Mouse (Mus musculus): ENCODE measurements at regions not wholly inside any gene's neighbourhood (a gene's known extent, or its start where the extent isn't known, plus 50 kb on each side); places are given as distances from the start of the nearest gene placed in this dataset.

- Histone ChIP-seq H3K9ac (ENCODE audit: low read depth, low read length) (no peak overlapping the region), H3K4me3 (ENCODE audit: low read depth, low read length) (no peak overlapping the region), H3K4me2 (ENCODE audit: low read length) (no peak overlapping the region), H3K36me3 (ENCODE audit: control insufficient read depth, insufficient read depth, low read length) (no peaks in the 10 kb centered on the region), H3K27ac (ENCODE audit: low read length) (no peak overlapping the region), H3K27me3 (ENCODE audit: control insufficient read depth, insufficient read depth, low read depth, low read length) (no peaks in the 10 kb centered on the region), H3K9me3 (replicated peaks; ENCODE audit: control insufficient read depth, low read length, poor library complexity, severe bottlenecking) (no peaks in the 10 kb centered on the region), H3K4me1 (ENCODE audit: control insufficient read depth, insufficient read depth, low read length) (no peaks in the 10 kb centered on the region)
- ATAC-seq = no peak
Measured at GRCm38 (mm10) chr4:93935692-93936091, 600.4 kb upstream of the Tusc1 start.

- WGBS = 96% methylated on average over 7 of the region's 7 CpGs
Measured at GRCm38 (mm10) chr4:93927117-93927516, 591.8 kb upstream of the Tusc1 start.

DNA sequence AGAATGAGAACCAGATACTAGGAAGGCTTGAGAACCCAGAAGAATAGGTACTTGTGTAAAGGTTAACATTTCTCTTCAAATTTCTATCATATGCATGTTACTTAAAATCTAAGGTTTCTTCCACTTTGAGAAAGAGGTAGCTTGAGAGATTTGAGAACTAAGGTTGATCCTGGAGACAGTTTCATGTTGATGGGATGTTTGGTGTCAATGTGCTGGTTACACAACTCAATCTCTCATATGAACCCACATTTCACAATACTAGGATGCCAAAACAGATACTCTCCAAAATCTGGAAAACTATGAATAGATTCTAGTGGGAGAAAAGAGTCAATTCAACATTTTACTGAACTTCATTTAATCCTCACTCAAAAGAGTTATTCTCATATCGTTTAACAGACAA is 589.1 kb upstream of the Tusc1 start:
- Histone ChIP-seq H3K4me1 (ENCODE audit: control insufficient read depth, insufficient read depth, low read length) (no peaks in the 10 kb centered on the region), H3K4me2 (ENCODE audit: low read length) (no peak overlapping the region), H3K27ac (ENCODE audit: low read length) (no peak overlapping the region), H3K36me3 (ENCODE audit: control insufficient read depth, insufficient read depth, low read length) (no peaks in the 10 kb centered on the region), H3K9me3 (replicated peaks; ENCODE audit: control insufficient read depth, low read length, poor library complexity, severe bottlenecking) (no peaks in the 10 kb centered on the region), H3K4me3 (ENCODE audit: low read depth, low read length) (no peak overlapping the region), H3K9ac (ENCODE audit: low read depth, low read length) (no peak overlapping the region), H3K27me3 (ENCODE audit: control insufficient read depth, insufficient read depth, low read depth, low read length) (no peaks in the 10 kb centered on the region)
- ATAC-seq = no peak
- 94% methylated on average over 1 of the region's 1 CpGs for WGBS

More at GRCm38 (mm10) chr4:93927117-93927516, 591.8 kb upstream of the Tusc1 start:
- ATAC-seq = no peak
- no peaks in the 10 kb centered on the region for H3K4me1 ChIP-seq (ENCODE audit: control insufficient read depth, insufficient read depth, low read length)
- H3K27me3 ChIP-seq (ENCODE audit: control insufficient read depth, insufficient read depth, low read depth, low read length) = no peaks in the 10 kb centered on the region
- H3K27ac ChIP-seq (ENCODE audit: low read length) = no peak overlapping the region
- no peaks in the 10 kb centered on the region for H3K9me3 ChIP-seq (replicated peaks; ENCODE audit: control insufficient read depth, low read length, poor library complexity, severe bottlenecking)
- H3K9ac ChIP-seq (ENCODE audit: low read depth, low read length) = no peak overlapping the region
- no peak overlapping the region for H3K4me3 ChIP-seq (ENCODE audit: low read depth, low read length)
- no peaks in the 10 kb centered on the region for H3K36me3 ChIP-seq (ENCODE audit: control insufficient read depth, insufficient read depth, low read length)
- no peak overlapping the region for H3K4me2 ChIP-seq (ENCODE audit: low read length)

DNA sequence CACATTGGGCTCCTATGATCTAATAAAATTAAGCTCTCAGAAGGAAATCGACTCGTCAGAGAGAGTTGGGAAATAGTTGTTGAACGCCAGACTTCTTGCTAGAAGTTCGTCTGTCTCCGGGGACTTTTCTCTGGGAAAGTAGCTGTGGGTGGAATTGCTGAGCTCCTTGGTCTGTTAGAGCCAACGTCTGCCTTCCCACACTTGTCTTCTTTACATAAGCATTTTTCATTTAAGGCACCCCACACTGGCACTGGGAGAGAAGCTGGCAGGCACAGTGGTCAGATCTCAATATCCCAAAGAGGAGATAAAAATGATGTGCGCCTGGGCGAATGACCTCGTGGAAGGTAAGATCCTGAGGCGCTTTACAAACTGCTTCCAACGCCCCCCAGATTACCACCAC is 551.3 kb upstream of the Tusc1 start:
- H3K4me1 ChIP-seq (ENCODE audit: control insufficient read depth, insufficient read depth, low read length) = no peaks in the 10 kb centered on the region
- H3K9me3 ChIP-seq (replicated peaks; ENCODE audit: control insufficient read depth, low read length, poor library complexity, severe bottlenecking) = no peaks in the 10 kb centered on the region
- H3K9ac ChIP-seq (ENCODE audit: low read depth, low read length) = no peak overlapping the region
- no peak for ATAC-seq
- WGBS = 90% methylated on average over 11 of the region's 11 CpGs
- no peaks in the 10 kb centered on the region for H3K36me3 ChIP-seq (ENCODE audit: control insufficient read depth, insufficient read depth, low read length)
- no peak overlapping the region for H3K27ac ChIP-seq (ENCODE audit: low read length)
- no peaks in the 10 kb centered on the region for H3K27me3 ChIP-seq (ENCODE audit: control insufficient read depth, insufficient read depth, low read depth, low read length)
- H3K4me3 ChIP-seq (ENCODE audit: low read depth, low read length) = no peak overlapping the region
- no peak overlapping the region for H3K4me2 ChIP-seq (ENCODE audit: low read length)

GRCm38 (mm10) chr4:93881318-93881717 is 546.0 kb upstream of the Tusc1 start:
- no peaks in the 10 kb centered on the region for H3K36me3 ChIP-seq (ENCODE audit: control insufficient read depth, insufficient read depth, low read length)
- ATAC-seq = no peak
- H3K4me3 ChIP-seq (ENCODE audit: low read depth, low read length) = no peak overlapping the region
- H3K4me2 ChIP-seq (ENCODE audit: low read length) = no peak overlapping the region
- no peaks in the 10 kb centered on the region for H3K27me3 ChIP-seq (ENCODE audit: control insufficient read depth, insufficient read depth, low read depth, low read length)
- peaks cover 5% of the 10 kb centered on the region; the same call in 1 of the 2 replicates for H3K4me1 ChIP-seq (ENCODE audit: control insufficient read depth, insufficient read depth, low read length)
- WGBS = 82% methylated on average over 3 of the region's 3 CpGs
- H3K9me3 ChIP-seq (replicated peaks; ENCODE audit: control insufficient read depth, low read length, poor library complexity, severe bottlenecking) = no peaks in the 10 kb centered on the region
- H3K27ac ChIP-seq (ENCODE audit: low read length) = no peak overlapping the region
- no peak overlapping the region for H3K9ac ChIP-seq (ENCODE audit: low read depth, low read length)

DNA sequence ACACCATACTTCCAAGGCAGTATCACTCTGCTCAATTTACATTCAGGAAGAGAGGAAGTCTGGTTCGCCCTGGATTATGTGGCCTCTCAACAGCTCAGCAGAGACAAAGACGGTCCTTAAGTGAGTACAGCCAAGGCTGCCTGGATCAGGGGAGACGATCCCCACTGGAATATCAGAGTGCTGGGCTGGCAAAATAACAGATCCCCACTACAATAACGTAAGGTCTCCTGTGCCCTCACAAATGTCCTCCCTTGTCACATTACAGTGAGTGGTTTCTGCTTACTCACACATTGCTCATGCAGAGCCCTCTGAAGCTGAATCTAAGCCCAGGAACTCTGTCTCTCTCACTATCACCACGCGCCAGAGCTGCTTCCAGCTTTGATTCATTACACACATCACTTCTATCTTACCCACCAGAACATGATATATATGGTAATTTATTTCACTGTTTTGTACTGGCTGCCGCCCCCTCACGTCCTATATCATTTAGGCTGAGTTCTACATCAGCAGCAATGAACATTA is 544.1 kb upstream of the Tusc1 start:
- Histone ChIP-seq H3K4me3 (ENCODE audit: low read depth, low read length) (no peak overlapping the region), H3K4me1 (ENCODE audit: control insufficient read depth, insufficient read depth, low read length) (peaks cover 5% of the 10 kb centered on the region; the same call in 1 of the 2 replicates), H3K9me3 (replicated peaks; ENCODE audit: control insufficient read depth, low read length, poor library complexity, severe bottlenecking) (no peaks in the 10 kb centered on the region), H3K4me2 (ENCODE audit: low read length) (no peak overlapping the region), H3K36me3 (ENCODE audit: control insufficient read depth, insufficient read depth, low read length) (no peaks in the 10 kb centered on the region), H3K9ac (ENCODE audit: low read depth, low read length) (peak overlapping the region; percentile 7; the same call in 1 of the 2 replicates), H3K27ac (ENCODE audit: low read length) (0 out of 2 replicates have a peak overlapping the region, but pooled peaks have one; percentile 8), H3K27me3 (ENCODE audit: control insufficient read depth, insufficient read depth, low read depth, low read length) (no peaks in the 10 kb centered on the region)
- WGBS = 52% methylated on average over 8 of the region's 8 CpGs
- ATAC-seq = peak; percentile 90

DNA sequence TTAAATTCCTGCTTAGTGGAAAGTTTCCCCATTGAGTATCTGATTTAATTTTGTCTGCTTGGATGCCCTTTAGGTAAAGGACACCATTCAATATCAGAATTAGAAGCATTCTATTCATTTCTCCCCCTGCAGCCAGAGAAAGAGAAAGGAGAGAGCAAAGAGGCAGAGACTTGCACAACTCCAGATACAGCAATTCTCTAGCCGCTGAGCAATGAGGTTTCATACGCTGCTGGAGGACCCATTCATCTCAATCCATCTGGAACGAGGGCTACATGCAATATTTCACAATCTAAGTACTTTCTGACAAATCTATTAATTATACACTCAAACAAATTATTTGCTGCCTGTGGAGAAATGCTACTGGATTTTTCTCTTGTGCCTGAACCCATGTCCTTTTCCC is 538.0 kb upstream of the Tusc1 start:
- WGBS = 23% methylated on average over 3 of the region's 3 CpGs
- H3K4me1 ChIP-seq (ENCODE audit: control insufficient read depth, insufficient read depth, low read length) = no peaks in the 10 kb centered on the region
- no peak for ATAC-seq
- no peak overlapping the region for H3K4me3 ChIP-seq (ENCODE audit: low read depth, low read length)
- H3K27ac ChIP-seq (ENCODE audit: low read length) = no peak overlapping the region
- no peaks in the 10 kb centered on the region for H3K36me3 ChIP-seq (ENCODE audit: control insufficient read depth, insufficient read depth, low read length)
- H3K27me3 ChIP-seq (ENCODE audit: control insufficient read depth, insufficient read depth, low read depth, low read length) = no peaks in the 10 kb centered on the region
- no peaks in the 10 kb centered on the region for H3K9me3 ChIP-seq (replicated peaks; ENCODE audit: control insufficient read depth, low read length, poor library complexity, severe bottlenecking)
- no peak overlapping the region for H3K4me2 ChIP-seq (ENCODE audit: low read length)
- no peak overlapping the region for H3K9ac ChIP-seq (ENCODE audit: low read depth, low read length)

DNA sequence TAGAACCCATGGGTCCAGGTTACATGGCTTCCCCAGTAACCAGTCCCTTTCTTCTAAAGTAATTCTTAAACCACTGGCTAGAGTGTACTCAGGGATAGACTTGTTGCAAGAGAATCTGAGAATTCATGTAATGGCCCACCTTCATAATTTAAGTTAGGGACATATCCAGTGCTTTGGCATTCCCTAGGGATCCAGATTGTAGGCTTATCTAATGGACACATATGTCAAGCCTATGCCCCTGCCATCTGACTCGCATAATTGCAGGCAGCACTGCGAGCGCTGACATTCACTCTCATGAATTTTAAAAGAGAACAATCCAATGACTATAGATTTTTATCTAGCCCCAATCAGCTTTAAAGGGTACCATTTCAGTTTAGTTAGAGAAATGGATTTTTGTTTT is 518.1 kb upstream of the Tusc1 start:
- no peak overlapping the region for H3K4me2 ChIP-seq (ENCODE audit: low read length)
- no peaks in the 10 kb centered on the region for H3K27me3 ChIP-seq (ENCODE audit: control insufficient read depth, insufficient read depth, low read depth, low read length)
- no peaks in the 10 kb centered on the region for H3K4me1 ChIP-seq (ENCODE audit: control insufficient read depth, insufficient read depth, low read length)
- H3K4me3 ChIP-seq (ENCODE audit: low read depth, low read length) = no peak overlapping the region
- ATAC-seq = no peak
- no peaks in the 10 kb centered on the region for H3K36me3 ChIP-seq (ENCODE audit: control insufficient read depth, insufficient read depth, low read length)
- no peaks in the 10 kb centered on the region for H3K9me3 ChIP-seq (replicated peaks; ENCODE audit: control insufficient read depth, low read length, poor library complexity, severe bottlenecking)
- no peak overlapping the region for H3K27ac ChIP-seq (ENCODE audit: low read length)
- 77% methylated on average over 3 of the region's 3 CpGs for WGBS
- H3K9ac ChIP-seq (ENCODE audit: low read depth, low read length) = no peak overlapping the region

- Histone ChIP-seq H3K36me3 (ENCODE audit: control insufficient read depth, insufficient read depth, low read length) (no peaks in the 10 kb centered on the region), H3K9ac (ENCODE audit: low read depth, low read length) (no peak overlapping the region), H3K4me1 (ENCODE audit: control insufficient read depth, insufficient read depth, low read length) (no peaks in the 10 kb centered on the region), H3K4me2 (ENCODE audit: low read length) (no peak overlapping the region), H3K9me3 (replicated peaks; ENCODE audit: control insufficient read depth, low read length, poor library complexity, severe bottlenecking) (no peaks in the 10 kb centered on the region), H3K27ac (ENCODE audit: low read length) (no peak overlapping the region), H3K27me3 (ENCODE audit: control insufficient read depth, insufficient read depth, low read depth, low read length) (no peaks in the 10 kb centered on the region), H3K4me3 (ENCODE audit: low read depth, low read length) (no peak overlapping the region)
- 75% methylated on average over 3 of the region's 3 CpGs for WGBS
- no peak for ATAC-seq
Measured at GRCm38 (mm10) chr4:93849178-93849577, 513.9 kb upstream of the Tusc1 start.

All from midbrain, embryonic 16.5 days (tissue).